Mouse (Mus musculus): Measurements from ENCODE around the gene Upk3b. TPM values are rescaled to one million over a fixed set of nuclear protein-coding genes. Genes with fewer than 3 reads are reported as not detected.

Gene Upk3b
- polyA plus RNA-seq (2012; ENCODE audit: insufficient read depth, insufficient read length, missing spikeins) = not detected in 2 replicates

DNA sequence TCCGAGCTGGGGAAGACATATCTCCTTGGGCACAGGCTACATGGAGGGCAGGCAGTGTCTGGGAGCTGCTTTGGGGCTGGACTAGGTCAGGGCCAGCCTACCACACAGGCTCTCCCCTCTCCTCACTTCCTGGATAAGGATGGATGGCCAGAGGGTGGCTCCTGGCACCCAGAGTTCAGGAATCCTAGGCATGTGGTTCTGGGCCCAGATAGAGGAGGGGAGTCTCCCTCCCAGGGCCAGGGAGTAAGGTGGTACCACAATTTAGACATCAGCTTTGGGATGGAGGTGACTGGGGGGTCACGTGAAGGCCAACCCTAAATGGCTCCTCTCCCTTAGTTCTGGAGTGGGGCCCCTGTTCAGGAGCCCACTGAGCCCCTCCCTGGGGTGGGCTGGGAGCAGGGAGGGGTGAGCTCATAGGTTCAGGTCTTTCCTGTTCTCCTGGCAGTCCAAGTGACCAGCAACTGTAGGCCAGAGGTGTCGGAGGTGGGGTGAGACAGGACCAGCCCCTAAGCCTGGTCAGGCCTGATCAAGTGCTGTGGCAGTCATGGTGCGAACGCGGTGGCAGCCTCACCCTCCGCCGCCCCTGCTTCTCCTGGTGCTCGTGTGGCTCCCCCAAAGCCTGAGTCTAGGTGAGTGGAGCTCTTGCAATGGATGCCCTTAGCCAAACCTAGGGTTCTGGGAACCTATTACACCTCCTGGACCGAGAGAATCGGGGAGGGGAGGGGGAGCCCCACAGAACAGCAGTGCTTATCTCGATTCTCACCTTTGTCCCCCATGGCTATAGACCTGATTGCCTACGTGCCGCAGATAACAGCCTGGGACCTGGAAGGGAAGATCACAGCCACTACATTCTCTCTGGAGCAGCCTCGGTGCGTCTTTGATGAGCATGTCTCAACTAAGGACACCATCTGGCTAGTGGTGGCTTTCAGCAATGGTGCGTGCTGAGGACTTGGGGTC is at the start of gene Upk3b:
TSS of gene Upk3b (plus strand) at position 239 of the 957 bp plus-strand sequence.
- Histone ChIP-seq H3K27ac (replicated peaks; ENCODE audit: low read depth, low read length) (no peak within 1 kb of the TSS), H3K4me3 (ENCODE audit: insufficient read depth, low read depth, low read length) (no peak within 1 kb of the TSS), H3K4me1 (ENCODE audit: control insufficient read depth, insufficient read depth, insufficient read length, low read length) (no peaks in the 10 kb centered on the region)

DNA sequence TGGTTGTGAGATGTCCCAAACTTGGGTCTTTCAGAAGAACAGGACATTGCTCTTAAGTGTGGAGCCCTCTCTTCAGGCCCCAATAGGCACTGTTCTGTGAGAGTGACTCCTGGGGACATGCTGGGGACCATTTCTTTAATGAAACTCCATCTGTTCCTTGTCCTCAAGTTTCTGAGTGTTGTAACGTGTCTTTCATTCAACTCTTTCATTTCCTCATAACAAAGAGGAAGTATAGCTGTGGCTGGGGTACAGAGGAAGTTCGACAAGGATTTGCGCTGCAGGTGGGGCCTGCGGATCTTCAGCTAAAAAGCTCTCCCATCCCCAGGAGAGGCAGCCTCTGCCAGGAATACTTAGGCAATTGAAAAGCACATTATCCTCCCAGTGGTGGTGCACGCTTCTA is 47.7 kb upstream of the Upk3b start:
- H3K4me3 ChIP-seq (ENCODE audit: insufficient read depth, low read depth, low read length) = no peak overlapping the region
- peaks cover 4% of the 10 kb centered on the region; the same call in 1 of the 2 replicates for H3K4me1 ChIP-seq (ENCODE audit: control insufficient read depth, insufficient read depth, insufficient read length, low read length)
- H3K27ac ChIP-seq (replicated peaks; ENCODE audit: low read depth, low read length) = no peak overlapping the region

DNA sequence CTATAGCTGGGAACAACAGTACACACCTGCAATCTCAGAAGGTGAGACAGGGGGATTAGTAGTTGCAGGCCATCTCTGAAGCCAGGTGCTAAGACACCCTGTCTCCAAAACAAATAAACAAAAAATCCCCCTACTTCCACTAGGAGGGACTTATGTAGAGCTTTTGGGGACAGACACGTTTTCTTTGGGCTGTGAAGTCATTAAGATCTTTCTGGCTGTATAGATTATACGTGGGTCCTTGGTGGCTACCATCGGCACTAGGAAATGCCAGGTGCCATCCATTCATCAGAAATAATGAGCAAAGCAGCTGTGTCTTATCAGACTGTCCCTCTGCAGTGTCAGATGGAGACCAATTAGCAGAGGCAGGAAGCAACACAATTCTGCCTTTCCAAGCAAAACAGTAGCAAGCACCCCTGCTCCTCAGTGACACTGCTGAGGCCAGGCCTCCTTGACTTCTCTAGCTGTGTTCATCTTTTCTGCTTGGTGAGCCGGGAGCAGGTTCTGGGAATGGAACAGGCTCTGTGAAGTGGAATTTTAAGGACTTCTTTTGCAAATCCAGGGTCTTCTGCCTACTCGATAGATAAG is 44.8 kb upstream of the Upk3b start:
- Histone ChIP-seq H3K27ac (replicated peaks; ENCODE audit: low read depth, low read length) (no peak overlapping the region), H3K4me3 (ENCODE audit: insufficient read depth, low read depth, low read length) (no peak overlapping the region), H3K4me1 (ENCODE audit: control insufficient read depth, insufficient read depth, insufficient read length, low read length) (peaks cover 9% of the 10 kb centered on the region)

DNA sequence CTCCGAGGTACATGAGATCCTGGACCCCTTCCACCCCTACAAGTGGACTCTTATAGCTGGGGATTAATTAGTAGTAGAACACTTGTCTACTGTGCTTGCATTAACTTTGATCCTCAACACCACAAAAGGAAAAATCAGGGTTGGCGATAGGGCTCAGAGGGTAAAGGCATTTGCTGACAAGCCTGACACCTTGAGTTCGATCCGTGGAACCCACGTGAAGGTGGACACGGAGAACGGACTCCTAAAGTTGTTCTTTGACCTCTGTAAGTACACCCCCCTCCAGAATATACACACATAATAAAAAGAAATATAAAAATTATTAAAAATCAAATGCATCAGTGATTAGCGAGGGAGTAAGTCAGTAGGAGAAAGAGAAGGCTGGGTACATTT is 44.0 kb upstream of the Upk3b start:
- H3K4me3 ChIP-seq (ENCODE audit: insufficient read depth, low read depth, low read length) = no peak overlapping the region
- no peak overlapping the region for H3K27ac ChIP-seq (replicated peaks; ENCODE audit: low read depth, low read length)
- peaks cover 9% of the 10 kb centered on the region for H3K4me1 ChIP-seq (ENCODE audit: control insufficient read depth, insufficient read depth, insufficient read length, low read length)

DNA sequence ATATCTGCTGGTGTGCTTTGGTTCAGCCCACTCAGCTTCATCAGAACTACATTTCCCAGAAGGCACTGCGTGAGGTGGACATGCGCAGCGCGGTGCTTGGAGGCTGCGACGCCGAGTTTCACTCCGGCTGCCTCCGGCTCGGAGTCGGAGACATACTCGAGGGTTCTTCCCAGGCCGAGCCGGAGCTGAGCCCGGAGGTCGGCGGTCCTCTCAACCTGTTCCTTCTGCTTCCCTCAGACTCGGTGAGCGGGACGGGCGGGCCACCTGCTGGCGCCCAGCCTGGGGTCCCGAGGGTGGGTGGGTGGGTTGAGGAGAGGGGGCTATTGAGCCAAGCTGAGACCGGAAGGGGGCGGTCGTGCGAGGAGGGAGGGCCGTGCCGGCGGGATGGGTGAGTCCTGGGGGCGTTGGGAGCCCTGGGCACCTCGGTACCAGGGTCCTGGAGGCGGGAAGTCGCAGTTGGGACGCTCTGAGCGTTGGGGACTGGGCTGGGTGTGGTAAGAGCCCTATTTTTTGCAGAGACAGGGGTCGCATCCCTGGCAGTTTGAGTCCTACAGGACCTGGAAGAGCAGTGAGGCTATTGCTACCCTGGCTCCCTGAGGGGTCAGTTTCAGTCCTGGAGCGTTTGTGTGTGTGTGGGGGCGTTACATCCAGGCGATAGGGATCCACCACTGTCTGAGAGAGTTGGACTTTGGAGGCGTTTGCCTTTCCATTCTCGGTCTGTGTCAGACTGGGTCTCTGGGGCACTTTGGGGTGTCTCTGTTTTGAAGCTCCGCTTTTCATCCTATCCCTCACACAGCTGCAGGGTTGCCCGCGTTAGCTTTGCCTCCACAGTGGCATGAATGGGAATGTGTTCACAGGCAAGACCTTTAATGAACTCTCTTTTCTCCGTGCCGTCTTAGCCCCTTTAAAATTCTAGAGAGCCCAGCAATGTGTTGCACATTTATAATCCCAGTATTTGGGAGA is 43.3 kb upstream of the Upk3b start, which contains the start of gene Dtx2:
TSS of gene Dtx2 (plus strand) at position 76 of the 963 bp plus-strand sequence.
- H3K27ac ChIP-seq (replicated peaks; ENCODE audit: low read depth, low read length) = peak within 1 kb of the TSS; percentile 71

DNA sequence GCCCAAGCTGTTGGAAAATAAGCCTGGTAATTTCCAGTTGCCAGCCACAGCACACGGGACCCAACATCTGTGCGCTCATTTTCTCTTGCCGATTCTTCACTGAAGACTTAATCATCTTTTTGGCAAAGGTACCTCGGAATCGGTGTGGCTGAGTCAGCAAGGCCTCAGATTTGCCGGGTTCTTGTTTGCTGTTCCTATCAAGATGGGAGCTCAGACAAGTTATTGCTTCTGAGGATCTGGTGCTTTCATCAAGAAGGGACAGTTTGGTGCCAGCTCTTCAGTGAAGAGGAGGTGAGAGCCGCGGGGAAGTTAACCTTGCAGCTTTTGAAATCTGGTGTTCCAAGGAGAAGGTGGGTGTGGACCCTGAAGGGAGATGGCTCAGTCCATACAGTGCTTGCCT is 42.1 kb upstream of the Upk3b start:
- H3K4me3 ChIP-seq (ENCODE audit: insufficient read depth, low read depth, low read length) = peak overlapping the region; percentile 86
- peaks cover 9% of the 10 kb centered on the region for H3K4me1 ChIP-seq (ENCODE audit: control insufficient read depth, insufficient read depth, insufficient read length, low read length)
- H3K27ac ChIP-seq (replicated peaks; ENCODE audit: low read depth, low read length) = no peak overlapping the region

More for the DNA sequence above, 43.3 kb upstream of the Upk3b start, which contains the start of gene Dtx2:
- H3K4me3 ChIP-seq (ENCODE audit: insufficient read depth, low read depth, low read length) = peak within 1 kb of the TSS; percentile 86
- H3K4me1 ChIP-seq (ENCODE audit: control insufficient read depth, insufficient read depth, insufficient read length, low read length) = peaks cover 9% of the 10 kb centered on the region

DNA sequence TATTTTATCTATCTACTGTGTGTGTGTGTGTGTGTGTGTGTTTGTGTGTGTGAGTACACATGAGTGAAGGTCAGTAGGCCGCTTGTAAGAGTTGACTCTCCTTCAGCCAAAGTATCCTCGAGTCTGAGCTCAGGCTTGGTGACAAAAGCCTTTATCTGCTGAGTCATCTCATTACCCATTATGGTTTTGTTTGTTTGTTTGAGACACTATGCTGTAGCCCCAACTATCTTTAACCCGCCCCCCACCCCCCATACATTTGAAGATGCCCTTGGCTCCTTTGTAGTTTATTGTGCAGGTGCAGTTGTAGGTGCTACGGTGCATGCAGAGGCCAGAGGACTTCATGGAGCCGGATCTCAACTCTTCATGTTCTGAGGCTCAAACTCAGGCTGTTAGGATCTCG is 37.1 kb upstream of the Upk3b start:
- peaks cover 7% of the 10 kb centered on the region for H3K4me1 ChIP-seq (ENCODE audit: control insufficient read depth, insufficient read depth, insufficient read length, low read length)
- no peak overlapping the region for H3K27ac ChIP-seq (replicated peaks; ENCODE audit: low read depth, low read length)
- no peak overlapping the region for H3K4me3 ChIP-seq (ENCODE audit: insufficient read depth, low read depth, low read length)

DNA sequence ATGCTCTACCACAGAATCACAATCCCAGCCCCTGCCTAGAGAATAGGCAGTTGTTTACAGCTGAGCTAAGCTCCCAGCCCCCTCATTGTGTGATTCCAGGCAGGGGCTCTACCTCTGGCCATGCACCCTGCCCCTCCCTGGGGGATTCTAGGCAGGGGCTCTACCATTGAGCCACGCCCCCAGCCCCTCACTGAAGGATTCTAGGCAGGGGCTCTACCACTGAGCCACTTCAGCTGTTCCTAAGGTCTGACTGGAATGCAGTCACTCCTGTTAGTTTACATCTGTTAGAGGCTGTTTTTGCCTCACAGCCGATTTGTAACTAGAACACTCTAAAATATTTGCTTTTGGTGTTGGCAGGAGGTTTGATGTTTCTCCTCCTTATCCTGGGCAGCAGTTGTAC is 36.0 kb upstream of the Upk3b start:
- Histone ChIP-seq H3K4me3 (ENCODE audit: insufficient read depth, low read depth, low read length) (no peak overlapping the region), H3K27ac (replicated peaks; ENCODE audit: low read depth, low read length) (no peak overlapping the region; the same call in 1 of the 2 replicates), H3K4me1 (ENCODE audit: control insufficient read depth, insufficient read depth, insufficient read length, low read length) (peaks cover 15% of the 10 kb centered on the region)

DNA sequence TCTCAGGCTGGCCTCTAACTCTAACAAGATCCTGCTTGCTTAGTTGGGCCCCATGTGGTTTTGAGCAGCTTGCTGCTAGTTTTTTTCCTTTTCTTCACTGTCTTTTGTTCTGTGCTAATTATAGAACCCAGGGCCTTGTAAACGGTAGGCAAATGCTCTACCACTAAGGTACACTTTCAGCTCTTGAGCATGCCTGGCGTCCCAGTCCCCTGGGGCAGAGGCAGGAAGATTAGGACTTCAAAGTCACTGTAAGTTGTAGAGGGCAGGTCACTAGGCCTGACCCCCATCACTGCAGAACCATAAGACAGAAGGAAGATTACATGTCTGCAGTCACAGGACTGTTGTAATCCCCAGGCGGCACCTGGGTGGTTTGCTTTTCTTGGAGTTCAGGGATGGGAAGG is 35.5 kb upstream of the Upk3b start:
- H3K4me3 ChIP-seq (ENCODE audit: insufficient read depth, low read depth, low read length) = no peak overlapping the region
- no peak overlapping the region for H3K27ac ChIP-seq (replicated peaks; ENCODE audit: low read depth, low read length)
- H3K4me1 ChIP-seq (ENCODE audit: control insufficient read depth, insufficient read depth, insufficient read length, low read length) = peaks cover 19% of the 10 kb centered on the region

DNA sequence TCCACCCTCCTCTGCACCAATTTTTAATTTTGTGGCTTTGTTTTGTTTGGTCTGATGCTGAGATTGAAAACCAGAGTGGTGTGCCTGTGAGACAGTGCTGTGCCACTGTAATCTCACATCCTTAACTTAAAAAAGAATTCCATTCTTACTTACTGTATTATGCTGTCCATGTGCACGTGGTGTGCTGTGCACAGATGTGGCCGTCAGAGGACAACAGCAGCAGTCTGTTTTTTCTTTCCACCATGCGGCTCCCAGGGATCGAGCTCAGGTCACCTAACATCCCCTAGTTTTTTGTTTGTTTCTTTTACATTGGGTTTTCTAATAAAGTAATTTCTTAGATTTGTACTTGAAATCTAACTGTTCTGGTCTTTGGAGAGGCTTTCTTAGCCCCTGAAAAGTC is 33.8 kb upstream of the Upk3b start:
- Histone ChIP-seq H3K4me1 (ENCODE audit: control insufficient read depth, insufficient read depth, insufficient read length, low read length) (peaks cover 21% of the 10 kb centered on the region), H3K4me3 (ENCODE audit: insufficient read depth, low read depth, low read length) (no peak overlapping the region), H3K27ac (replicated peaks; ENCODE audit: low read depth, low read length) (no peak overlapping the region)

DNA sequence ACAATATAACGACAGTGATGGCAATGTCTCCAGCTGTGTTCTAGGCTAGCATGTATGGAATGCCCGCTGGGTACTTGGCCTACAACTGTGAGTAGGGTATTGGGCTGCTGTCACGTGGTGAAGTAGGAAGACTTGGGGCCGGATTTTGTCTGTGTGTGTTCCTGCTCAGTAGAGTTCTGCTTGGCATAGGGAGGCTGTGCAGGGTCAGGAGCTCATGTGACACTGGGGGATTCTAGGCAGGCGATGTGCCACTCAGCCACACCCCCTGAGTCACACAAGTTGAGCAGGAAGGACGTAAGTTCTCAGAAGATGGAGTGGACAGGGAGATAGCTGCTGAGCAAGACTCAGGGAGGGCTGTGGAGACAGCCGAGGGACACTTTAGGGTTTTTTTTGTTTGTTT is 30.6 kb upstream of the Upk3b start:
- no peak overlapping the region for H3K27ac ChIP-seq (replicated peaks; ENCODE audit: low read depth, low read length)
- H3K4me3 ChIP-seq (ENCODE audit: insufficient read depth, low read depth, low read length) = no peak overlapping the region
- H3K4me1 ChIP-seq (ENCODE audit: control insufficient read depth, insufficient read depth, insufficient read length, low read length) = peaks cover 20% of the 10 kb centered on the region

DNA sequence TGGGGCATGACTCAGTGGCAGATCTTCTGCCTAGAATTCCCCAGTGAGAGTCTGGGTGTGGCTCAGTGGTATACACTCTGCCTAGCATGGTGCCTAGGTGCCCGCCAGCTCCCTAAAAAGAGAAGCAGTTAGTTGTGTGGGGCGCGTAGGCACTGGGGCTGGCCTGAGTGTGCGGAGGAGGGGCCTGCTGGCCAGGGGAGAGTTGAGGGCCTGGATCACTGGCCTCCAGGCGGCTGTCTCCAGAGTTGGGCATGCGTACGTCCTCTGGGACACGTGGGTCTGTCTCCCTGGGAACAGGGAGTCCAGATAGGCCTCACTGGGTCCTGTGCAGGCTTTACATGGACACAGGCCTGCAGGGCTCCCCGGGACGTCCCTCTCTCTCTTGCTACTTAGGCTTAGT is 23.4 kb upstream of the Upk3b start:
- H3K4me3 ChIP-seq (ENCODE audit: insufficient read depth, low read depth, low read length) = peak overlapping the region; percentile 10; the same call in 1 of the 2 replicates
- peak overlapping the region; percentile 84 for H3K27ac ChIP-seq (replicated peaks; ENCODE audit: low read depth, low read length)
- peaks cover 23% of the 10 kb centered on the region for H3K4me1 ChIP-seq (ENCODE audit: control insufficient read depth, insufficient read depth, insufficient read length, low read length)

DNA sequence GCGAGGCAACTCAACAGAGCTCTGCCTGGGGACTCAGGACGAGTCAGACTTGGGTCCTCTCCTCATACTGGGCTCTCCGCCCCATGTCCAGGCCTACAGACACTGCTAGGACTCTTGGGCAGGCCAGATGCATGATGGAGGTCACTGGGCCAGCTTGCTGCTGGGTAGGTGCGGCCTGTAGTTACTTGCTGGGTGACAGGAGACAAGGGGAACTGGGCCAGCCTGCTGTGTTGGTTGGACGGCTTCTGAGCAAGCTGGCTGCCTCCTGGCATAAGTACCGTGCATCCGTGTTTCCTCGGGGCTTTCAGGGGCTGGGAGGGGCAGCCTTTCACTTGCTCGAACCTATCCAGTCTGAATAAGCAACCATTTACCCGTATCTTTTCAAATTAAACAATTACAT is 22.7 kb upstream of the Upk3b start:
- Histone ChIP-seq H3K4me1 (ENCODE audit: control insufficient read depth, insufficient read depth, insufficient read length, low read length) (peaks cover 27% of the 10 kb centered on the region), H3K27ac (replicated peaks; ENCODE audit: low read depth, low read length) (peak overlapping the region; percentile 84), H3K4me3 (ENCODE audit: insufficient read depth, low read depth, low read length) (no peak overlapping the region)

DNA sequence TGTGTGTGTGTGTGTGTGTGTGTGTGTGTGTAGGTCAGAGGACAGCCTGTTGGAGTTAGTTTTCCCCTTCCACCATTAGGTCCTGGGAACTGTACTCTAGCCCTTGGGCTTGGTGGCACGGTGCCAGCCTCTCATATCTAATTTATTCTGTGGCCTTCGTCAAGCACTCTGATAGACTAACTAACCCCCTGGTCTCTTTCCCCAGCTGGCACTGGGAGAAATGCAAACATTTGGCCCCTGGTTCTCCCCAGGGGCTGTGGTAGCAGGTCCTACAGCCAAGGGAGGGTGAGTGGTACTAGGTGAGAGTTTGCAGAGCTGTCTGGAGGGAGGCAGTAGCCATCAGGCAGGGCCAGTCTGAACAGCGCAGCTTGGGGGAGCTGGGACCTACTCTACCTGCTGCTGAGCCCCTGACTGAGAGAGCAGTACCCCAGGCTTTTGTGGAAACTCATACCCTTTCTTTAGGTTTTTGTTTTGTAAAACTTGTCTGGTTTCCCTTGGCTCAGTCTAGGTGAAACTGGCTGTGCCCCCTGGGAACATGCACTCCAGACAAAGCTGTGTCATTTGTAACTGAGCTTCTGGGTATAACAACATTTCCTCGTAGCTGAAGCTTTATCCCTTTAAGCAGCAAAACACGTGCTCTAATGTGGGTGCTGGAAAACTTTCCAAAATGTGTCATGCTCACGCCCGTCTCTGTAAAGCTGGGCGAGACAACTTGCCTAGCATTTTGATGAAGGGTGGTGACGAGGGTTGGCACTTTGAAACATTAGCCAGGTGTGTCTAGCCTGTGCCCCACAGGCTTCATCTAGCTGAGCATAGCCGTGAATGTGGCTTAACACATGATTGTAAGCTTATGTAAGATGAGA is 22.1 kb upstream of the Upk3b start:
- H3K4me1 ChIP-seq (ENCODE audit: control insufficient read depth, insufficient read depth, insufficient read length, low read length) = peaks cover 28% of the 10 kb centered on the region
- H3K27ac ChIP-seq (replicated peaks; ENCODE audit: low read depth, low read length) = peak overlapping the region; percentile 97

More for the DNA sequence above, 22.1 kb upstream of the Upk3b start:
- H3K4me3 ChIP-seq (ENCODE audit: insufficient read depth, low read depth, low read length) = no peak overlapping the region

All from brown adipose tissue, adult 24 weeks (tissue).